25 mouse cellular contexts compared by ENCODE assay signal in the genomic region with DNA sequence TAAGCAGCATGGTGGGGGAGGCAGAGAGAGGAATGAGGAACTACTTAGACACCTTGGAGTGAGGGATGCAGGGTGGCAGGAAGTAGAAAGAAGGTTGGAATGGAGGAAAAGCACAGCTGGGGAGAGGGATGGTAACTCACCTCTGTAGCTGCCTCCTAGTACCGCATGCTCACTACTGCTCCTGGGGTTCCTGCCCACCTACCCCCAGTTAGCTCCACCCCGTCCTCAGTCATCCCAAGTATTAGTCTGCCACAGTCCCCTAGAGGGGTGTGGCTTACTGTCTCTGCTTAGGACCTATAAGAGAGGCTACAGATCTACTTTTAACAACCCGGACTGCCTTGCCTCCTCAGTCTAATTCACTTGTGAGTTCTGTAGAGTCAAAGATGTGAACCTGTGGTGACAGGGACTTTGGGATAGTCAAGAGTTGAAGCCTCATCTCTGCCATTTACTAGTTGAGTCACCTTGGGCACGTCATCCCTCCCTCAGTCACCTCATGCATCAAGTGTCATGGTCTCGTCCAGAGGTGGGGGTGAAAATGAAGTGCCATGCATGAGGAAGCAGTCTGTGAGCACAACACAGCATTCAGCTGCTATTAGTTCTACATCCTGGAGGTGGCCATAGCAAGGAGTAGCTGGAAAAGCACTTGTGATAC. TPM values are rescaled to one million over a fixed set of nuclear protein-coding genes. Genes with fewer than 3 reads are reported as not detected.
DNase-seq lines count a peak whose midpoint lies in the region; ATAC-seq and TF ChIP-seq lines count a peak whose summit lies in the region.
"Had no signal": no experiment of that assay in that cellular context is flagged by ENCODE, and none has a peak within 500 bp of the region (broad histone marks: within the 10 kb centered on the region; RNA-seq: fewer than 3 reads in every experiment).

No protein-coding gene starts in this region.

- H3K4me1 ChIP-seq in midbrain, embryonic 11.5 days (ENCODE audit: control insufficient read depth, insufficient read depth, low read length), result peaks cover 5% of the 10 kb centered on the region; the same call in 1 of the 2 replicates
- H3K4me1 ChIP-seq in midbrain, embryonic 15.5 days, result peaks cover 6% of the 10 kb centered on the region
- peaks cover 16 to 46% of the 10 kb centered on the region in 2 experiments for H3K4me1 ChIP-seq in CH12.LX (ENCODE audit: control insufficient read depth in 1 of 2, insufficient read depth in 2 of 2)

- in situ Hi-C loops in CH12.LX (cut with MboI; ENCODE audit: low pct_ligation_motif_present, low pct_unique_long_range_greater_than_20kb, low sequenced_read_pairs), result no loop called here

- dilution Hi-C loops in CH12.LX (cut with MboI; ENCODE audit: extremely low pct_ligation_motif_present, extremely low pct_unique_long_range_greater_than_20kb, low sequenced_read_pairs), result no loop called here

- no peak for TF ChIP-seq EP300 in CH12.LX (IDR thresholded peaks at IDR 0.05; ENCODE audit: low read length)

- no peak for ATAC-seq in midbrain, embryonic 11.5 days (ENCODE audit: low FRiP score)
- no peak for ATAC-seq in midbrain, embryonic 15.5 days (replicated peaks)
- ATAC-seq: forebrain, embryonic 15.5 days; hindbrain, embryonic 16.5 days had no signal

- H3K4me2 ChIP-seq in midbrain, embryonic 11.5 days, result no peak overlapping the region
- no peak overlapping the region for H3K4me2 ChIP-seq in midbrain, embryonic 15.5 days
- H3K4me2 ChIP-seq in CH12.LX (ENCODE audit: insufficient read depth, low read depth, poor library complexity, severe bottlenecking), result peak overlapping the region; percentile 93
- H3K4me2 ChIP-seq: forebrain, embryonic 15.5 days; limb, embryonic 13.5 days; liver, embryonic 13.5 days had no signal

- peaks cover 39% of the 10 kb centered on the region for H3K79me2 ChIP-seq in CH12.LX (replicated peaks; ENCODE audit: control insufficient read depth, extremely low read depth, insufficient read depth, poor library complexity, severe bottlenecking)

- 65% methylated on average over 5 of the region's 5 CpGs for WGBS in midbrain, embryonic 11.5 days
- 58% methylated on average over 5 of the region's 5 CpGs for WGBS in midbrain, embryonic 15.5 days

- peak in 1 of 2 experiments; percentile 4; a peak in 1 of 4 replicates for TF ChIP-seq CTCF in CH12.LX (conservative IDR thresholded peaks at IDR 0.05 in 1 of 2, IDR thresholded peaks at IDR 0.05 in 1 of 2; ENCODE audit: low read depth in 2 of 2, low read length in 2 of 2)

- peak; percentile 85 for TF ChIP-seq POLR2A in CH12.LX (IDR thresholded peaks at IDR 0.05; ENCODE audit: low read depth, low read length)

- H3K9ac ChIP-seq in midbrain, embryonic 11.5 days (ENCODE audit: low read length), result no peak overlapping the region
- no peak overlapping the region for H3K9ac ChIP-seq in midbrain, embryonic 15.5 days
- H3K9ac ChIP-seq in CH12.LX (ENCODE audit: insufficient read depth, low read depth), result peak overlapping the region; percentile 74
- H3K9ac ChIP-seq: forebrain, embryonic 15.5 days; liver, embryonic 13.5 days had no signal

- no peak overlapping the region for H3K4me3 ChIP-seq in midbrain, embryonic 11.5 days (ENCODE audit: low read depth, low read length)
- no peak overlapping the region for H3K4me3 ChIP-seq in midbrain, embryonic 15.5 days
- H3K4me3 ChIP-seq in CH12.LX (replicated peaks in 1 of 3; ENCODE audit: low read depth in 2 of 3, low read length in 2 of 3, poor library complexity in 1 of 3), result peak overlapping the region; percentile 84 to 93 (median 89)
- H3K4me3 ChIP-seq: forebrain, embryonic 15.5 days; layer of hippocampus, adult 2 months; limb, embryonic 13.5 days; liver, embryonic 13.5 days had no signal

- H3K9me3 ChIP-seq in midbrain, embryonic 11.5 days (ENCODE audit: control insufficient read depth, low read length), result no peaks in the 10 kb centered on the region
- no peaks in the 10 kb centered on the region for H3K9me3 ChIP-seq in midbrain, embryonic 15.5 days
- H3K9me3 ChIP-seq in CH12.LX (replicated peaks; ENCODE audit: low read length), result no peaks in the 10 kb centered on the region
- H3K9me3 ChIP-seq: forebrain, embryonic 15.5 days; limb, embryonic 13.5 days; liver, embryonic 13.5 days had no signal

- H3K27ac ChIP-seq in midbrain, embryonic 11.5 days (ENCODE audit: low read depth, low read length), result no peak overlapping the region
- no peak overlapping the region for H3K27ac ChIP-seq in midbrain, embryonic 15.5 days
- peak overlapping the region; percentile 100 for H3K27ac ChIP-seq in CH12.LX (ENCODE audit: insufficient read depth, low read depth)
- H3K27ac ChIP-seq: forebrain, embryonic 15.5 days; layer of hippocampus, adult 2 months; limb, embryonic 13.5 days; liver, embryonic 13.5 days; stomach, postnatal 0 days had no signal

- DNase-seq in midbrain, embryonic 11.5 days (ENCODE audit: low spot score, missing footprints), result peak; percentile 62
- DNase-seq in CH12.LX (ENCODE audit: extremely low read depth) (peak; percentile 94), ES-CJ7 (ENCODE audit: low read depth, low spot score) (peak; percentile 58)
- peak; percentile 76 for DNase-seq in induced T-regulatory cell, adult 2 months (ENCODE audit: low read depth)
- DNase-seq in ovary, postnatal 36 days (ENCODE audit: low spot score), result no peak
- no peak for DNase-seq in heart, adult 8-10 months (ENCODE audit: low spot score)
- DNase-seq: cerebellum, adult 8-10 months; gastrocnemius, postnatal 36 days; kidney, adult 11 months; kidney, postnatal 14 days; layer of hippocampus, postnatal 36 days; liver, embryonic 13.5 days; right cerebral cortex, postnatal 14 days; thymus, postnatal 25 days had no signal

- no peak for TF ChIP-seq RAD21 in CH12.LX (IDR thresholded peaks at IDR 0.05; ENCODE audit: low read depth, low read length)

- no peaks in the 10 kb centered on the region for H3K36me3 ChIP-seq in midbrain, embryonic 11.5 days (ENCODE audit: control insufficient read depth, insufficient read depth, low read length)
- H3K36me3 ChIP-seq in midbrain, embryonic 15.5 days (replicated peaks), result no peaks in the 10 kb centered on the region
- H3K36me3 ChIP-seq in CH12.LX (replicated peaks in 1 of 2; ENCODE audit: control insufficient read depth in 1 of 2, insufficient read depth in 1 of 2, low read length in 1 of 2), result peaks cover 0 to 14% of the 10 kb centered on the region in 2 experiments
- H3K36me3 ChIP-seq: forebrain, embryonic 15.5 days; limb, embryonic 13.5 days; liver, embryonic 13.5 days had no signal

- H3K27me3 ChIP-seq in midbrain, embryonic 11.5 days (ENCODE audit: control insufficient read depth, insufficient read depth, low read length), result no peaks in the 10 kb centered on the region
- no peaks in the 10 kb centered on the region for H3K27me3 ChIP-seq in midbrain, embryonic 15.5 days (replicated peaks)
- no peaks in the 10 kb centered on the region for H3K27me3 ChIP-seq in CH12.LX (replicated peaks)
- H3K27me3 ChIP-seq: forebrain, embryonic 15.5 days had no signal

TF ChIP-seq in CH12.LX, 34 proteins besides CTCF, POLR2A, EP300 and RAD21 (continues in another document):
- peak; percentile 64 for TF ChIP-seq MYC (IDR thresholded peaks at IDR 0.05; ENCODE audit: low read depth, low read length)
- no peak for TF ChIP-seq RCOR1 (conservative IDR thresholded peaks at IDR 0.05; ENCODE audit: low read depth, low read length)
- no peak for TF ChIP-seq ZKSCAN1 (IDR thresholded peaks at IDR 0.05; ENCODE audit: borderline replicate concordance, low read depth, low read length)
- no peak; the same call in 1 of the 2 replicates for TF ChIP-seq JUND (conservative IDR thresholded peaks at IDR 0.05; ENCODE audit: low read depth, low read length)
- peak; percentile 63 for TF ChIP-seq NRF1 (IDR thresholded peaks at IDR 0.05; ENCODE audit: low read depth, low read length)
- 0 out of 2 replicates have a peak, but pooled peaks have one; percentile 26 for TF ChIP-seq BHLHE40 (IDR thresholded peaks at IDR 0.05; ENCODE audit: low read depth, low read length)
- no peak for TF ChIP-seq ZC3H11A (IDR thresholded peaks at IDR 0.05; ENCODE audit: low read depth, low read length)

RNA-seq across cellular contexts. Expression of gene Kmt2b, which starts 4.4 kb away (rescaled TPM):
- polyA plus RNA-seq in midbrain, embryonic 11.5 days (2014; fragmentation: Nextera tagmentation; extraction: Ambion mirVana), result 10.3 and 10.7 TPM in 2 replicates
- 12.1 and 12.3 TPM in 2 replicates for polyA plus RNA-seq in midbrain, embryonic 15.5 days (2015; fragmentation: Nextera tagmentation; extraction: Ambion mirVana)
- 17.2 and 18.3 TPM in 2 replicates for total RNA-seq in CH12.LX (2012; rRNA removed)
- 4.8 and 8.4 TPM in 2 replicates for total RNA-seq in CH12.LX (2014; rRNA removed)
- polyA plus RNA-seq in CH12.LX (2012; ENCODE audit: insufficient read length, low read depth), result 31.0 and 32.8 TPM in 2 replicates
- 10 to 100 TPM; 14.2 to 19.6 (median 16.2) TPM for total RNA-seq in heart, adult 8-10 months (2022)

RNA-seq across cellular contexts. Expression of gene Zbtb32, which starts 5.8 kb away (rescaled TPM):
- polyA plus RNA-seq in midbrain, embryonic 11.5 days (2014; fragmentation: Nextera tagmentation; extraction: Ambion mirVana), result 0.21 and 0.25 TPM in 2 replicates
- polyA plus RNA-seq in midbrain, embryonic 15.5 days (2015; fragmentation: Nextera tagmentation; extraction: Ambion mirVana), result 0.36 and 0.41 TPM in 2 replicates
- total RNA-seq in CH12.LX (2012; rRNA removed) (183 TPM in 2 replicates), CH12.LX (2014; rRNA removed) (156 and 173 TPM in 2 replicates)
- 171 and 178 TPM in 2 replicates for polyA plus RNA-seq in CH12.LX (2012; ENCODE audit: insufficient read length, low read depth)
- not detected for total RNA-seq in heart, adult 8-10 months (2022)
- total RNA-seq: gastrocnemius, postnatal 36 days; hematopoietic stem cell, adult 5-6 weeks; layer of hippocampus, adult 2 months; layer of hippocampus, postnatal 36 days; left cerebral cortex, postnatal 14 days; megakaryocyte-erythroid progenitor cell, adult 5-6 weeks had no signal

RNA-seq across cellular contexts. Expression of gene Upk1a, which starts 19.7 kb away (rescaled TPM):
- polyA plus RNA-seq in midbrain, embryonic 11.5 days (2014; fragmentation: Nextera tagmentation; extraction: Ambion mirVana), result 0.67 and 1.0 TPM in 2 replicates
- 0.51 and 0.58 TPM in 2 replicates for polyA plus RNA-seq in midbrain, embryonic 15.5 days (2015; fragmentation: Nextera tagmentation; extraction: Ambion mirVana)
- 6.5 and 10.9 TPM in 2 replicates for total RNA-seq in CH12.LX (2012; rRNA removed)
- 0.47 and 0.49 TPM in 2 replicates for total RNA-seq in CH12.LX (2014; rRNA removed)
- 1.8 and 2.3 TPM in 2 replicates for polyA plus RNA-seq in CH12.LX (2012; ENCODE audit: insufficient read length, low read depth)
- total RNA-seq in heart, adult 8-10 months (2022), result under 1 TPM in 1 of 4 experiments, not detected in 3; 0.19 TPM
- total RNA-seq: common myeloid progenitor, adult 5-6 weeks; gastrocnemius, postnatal 36 days; hematopoietic stem cell, adult 5-6 weeks; monocyte, adult 5-6 weeks had no signal

RNA-seq across cellular contexts. Expression of gene Igflr1, which starts 27.7 kb away (rescaled TPM):
- 4.0 and 4.1 TPM in 2 replicates for polyA plus RNA-seq in midbrain, embryonic 11.5 days (2014; fragmentation: Nextera tagmentation; extraction: Ambion mirVana)
- polyA plus RNA-seq in midbrain, embryonic 15.5 days (2015; fragmentation: Nextera tagmentation; extraction: Ambion mirVana), result 8.0 and 8.1 TPM in 2 replicates
- total RNA-seq in CH12.LX (2012; rRNA removed), result 0.92 and 1.3 TPM in 2 replicates
- not detected in 2 replicates for total RNA-seq in CH12.LX (2014; rRNA removed)
- polyA plus RNA-seq in CH12.LX (2012; ENCODE audit: insufficient read length, low read depth), result 0.65 TPM in 1 of 2 replicates, not detected in the other
- 1 to 10 TPM in 3 of 4 experiments, not detected in 1; 1.1 to 1.4 (median 1.1) TPM for total RNA-seq in heart, adult 8-10 months (2022)
- total RNA-seq: hematopoietic stem cell, adult 5-6 weeks; monocyte, adult 5-6 weeks had no signal

RNA-seq across cellular contexts. Expression of gene Psenen, which starts 29.5 kb away (rescaled TPM):
- polyA plus RNA-seq in midbrain, embryonic 11.5 days (2014; fragmentation: Nextera tagmentation; extraction: Ambion mirVana), result 98.0 and 110 TPM in 2 replicates
- 121 and 123 TPM in 2 replicates for polyA plus RNA-seq in midbrain, embryonic 15.5 days (2015; fragmentation: Nextera tagmentation; extraction: Ambion mirVana)
- total RNA-seq in CH12.LX (2012; rRNA removed), result 55.2 and 59.2 TPM in 2 replicates
- 83.6 and 92.7 TPM in 2 replicates for total RNA-seq in CH12.LX (2014; rRNA removed)
- polyA plus RNA-seq in CH12.LX (2012; ENCODE audit: insufficient read length, low read depth), result 101 and 121 TPM in 2 replicates
- total RNA-seq in heart, adult 8-10 months (2022), result 10 to 100 TPM; 82.2 to 90.7 (median 88.5) TPM

Comparison
In these comparisons a context has a peak if more than half of its experiments do, and no peak if none do; other contexts are left out.
1. DNase-seq: peak in midbrain, embryonic 11.5 days (single experiment), CH12.LX (single experiment), ES-CJ7 (single experiment) and induced T-regulatory cell, adult 2 months (single experiment); none in ovary, postnatal 36 days (single experiment) and heart, adult 8-10 months (single experiment).
2. H3K4me3 ChIP-seq: peak in CH12.LX (3 of 3); none in midbrain, embryonic 11.5 days (single experiment) and midbrain, embryonic 15.5 days (single experiment).
3. RNA of gene Zbtb32, which starts 5.8 kb away (polyA plus RNA-seq): 171 to 178 TPM in CH12.LX; 0.36 to 0.41 TPM in midbrain, embryonic 15.5 days and 0.21 to 0.25 TPM in midbrain, embryonic 11.5 days; every median in the first group is over 100 times any median in the second.